Mouse (Mus musculus) kidney, embryonic 14.5 days (tissue): ENCODE measurements at regions not wholly inside any gene's neighbourhood (a gene's known extent, or its start where the extent isn't known, plus 50 kb on each side); places are given as distances from the start of the nearest gene placed in this dataset.

Source experiments
- ATAC-seq: fragments of 200-750 bp; cut with Nextera tagmentation; 2 replicates; pipeline ENCODE4 v1.8.0; 2017; ENCODE audit warnings: moderate number of reproducible peaks, mild to moderate bottlenecking, moderate TSS enrichment, moderate library complexity; ENCODE audit not compliant: low FRiP score, low TSS enrichment
- H3K27ac ChIP-seq: fragments of 300-500 bp; sonication (generic); 2 replicates; pipeline ENCODE4 v1.5.1; 2014; ENCODE audit warnings: low read depth, mild to moderate bottlenecking, low read length, moderate library complexity, mixed read lengths
- H3K27me3 ChIP-seq: fragments of 300-500 bp; sonication (generic); 2 replicates; pipeline ENCODE4 v1.6.1; 2014; ENCODE audit warnings: mild to moderate bottlenecking, low read length; ENCODE audit not compliant: control insufficient read depth, insufficient read depth
- H3K36me3 ChIP-seq: fragments of 300-500 bp; sonication (generic); 2 replicates; pipeline ENCODE4 v1.6.1; 2014; ENCODE audit warnings: low read length, mixed read lengths; ENCODE audit not compliant: control insufficient read depth, insufficient read depth
- H3K4me1 ChIP-seq: fragments of 300-500 bp; sonication (generic); 2 replicates; pipeline ENCODE4 v1.6.1; 2014; ENCODE audit warnings: low read length, mixed read lengths; ENCODE audit not compliant: control insufficient read depth, insufficient read depth
- H3K4me2 ChIP-seq: fragments of 300-500 bp; sonication (generic); replicated peaks from 2 replicates; pipeline ENCODE4 v1.6.1; 2014; ENCODE audit warnings: low read depth, mild to moderate bottlenecking, low read length
- H3K4me3 ChIP-seq: fragments of 300-500 bp; sonication (generic); 2 replicates; pipeline ENCODE4 v1.5.1; 2014; ENCODE audit warnings: mild to moderate bottlenecking, low read length
- H3K9ac ChIP-seq: fragments of 300-500 bp; sonication (generic); 2 replicates; pipeline ENCODE4 v1.6.1; 2014; ENCODE audit warnings: low read depth, mild to moderate bottlenecking, low read length, moderate library complexity
- H3K9me3 ChIP-seq: fragments of 300-500 bp; sonication (generic); 2 replicates; pipeline ENCODE4 v1.6.1; 2016; ENCODE audit warnings: low read length; ENCODE audit not compliant: control insufficient read depth
- WGBS: fragments of 180-500 bp; shearing (Covaris S2); extraction: QIAGEN DNeasy Blood & Tissue Kit; methylation state at CpG from one replicate; pipeline ENCODE4 v1.1.7; 2014; 5-methylcytosine and 5-hydroxymethylcytosine counted together

DNA sequence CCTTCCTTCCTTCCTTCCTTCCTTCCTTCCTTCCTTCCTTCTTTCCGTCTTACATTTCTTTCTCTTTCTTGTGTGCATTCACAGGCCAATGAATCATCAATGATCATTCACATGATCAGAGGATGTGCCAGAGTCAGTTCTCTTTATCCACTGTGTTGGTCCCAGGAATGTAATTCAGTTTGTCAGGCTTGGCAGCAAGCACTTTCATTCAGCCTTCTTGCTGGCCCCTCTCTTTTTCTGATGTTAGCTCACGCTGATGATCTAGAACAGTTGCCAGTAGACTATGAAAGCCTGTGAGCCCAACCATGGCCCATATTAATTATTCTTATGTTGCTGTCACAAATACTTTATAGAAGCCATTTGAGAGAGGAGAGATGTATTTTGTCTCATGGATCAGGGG lies 127.4 kb downstream of the 4933412E24Rik start:
- Histone ChIP-seq H3K9me3 (no peaks in the 10 kb centered on the region), H3K36me3 (no peaks in the 10 kb centered on the region), H3K4me1 (no peaks in the 10 kb centered on the region), H3K27ac (no peak overlapping the region), H3K4me2 (no peak overlapping the region), H3K4me3 (no peak overlapping the region), H3K9ac (no peak overlapping the region), H3K27me3 (no peaks in the 10 kb centered on the region; the same call in 1 of the 2 replicates)
- no peak for ATAC-seq
- WGBS = 95% methylated on average over 2 of the region's 2 CpGs

DNA sequence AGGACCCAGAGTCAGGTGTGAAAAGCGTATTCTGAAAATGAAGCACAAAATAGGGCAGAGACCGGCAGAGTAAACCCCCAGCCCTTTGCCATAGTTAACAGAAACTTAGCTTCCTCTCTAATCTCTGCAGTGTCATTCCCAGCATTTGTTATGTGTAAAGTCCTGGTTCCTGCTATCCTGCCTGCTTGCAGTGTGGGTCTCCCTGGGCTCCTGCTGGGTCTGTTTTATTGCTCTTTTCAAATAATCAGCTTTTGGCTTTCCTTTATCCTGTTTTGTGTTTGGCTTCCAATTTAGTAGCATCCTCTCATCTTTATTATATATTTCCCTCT lies 128.3 kb downstream of the 4933412E24Rik start:
- Histone ChIP-seq H3K4me1 (no peaks in the 10 kb centered on the region), H3K27me3 (no peaks in the 10 kb centered on the region; the same call in 1 of the 2 replicates), H3K36me3 (no peaks in the 10 kb centered on the region), H3K4me2 (no peak overlapping the region), H3K27ac (no peak overlapping the region), H3K9ac (no peak overlapping the region), H3K9me3 (no peaks in the 10 kb centered on the region), H3K4me3 (no peak overlapping the region)
- no peak for ATAC-seq
- WGBS = 38% methylated on average over 2 of the region's 2 CpGs

DNA sequence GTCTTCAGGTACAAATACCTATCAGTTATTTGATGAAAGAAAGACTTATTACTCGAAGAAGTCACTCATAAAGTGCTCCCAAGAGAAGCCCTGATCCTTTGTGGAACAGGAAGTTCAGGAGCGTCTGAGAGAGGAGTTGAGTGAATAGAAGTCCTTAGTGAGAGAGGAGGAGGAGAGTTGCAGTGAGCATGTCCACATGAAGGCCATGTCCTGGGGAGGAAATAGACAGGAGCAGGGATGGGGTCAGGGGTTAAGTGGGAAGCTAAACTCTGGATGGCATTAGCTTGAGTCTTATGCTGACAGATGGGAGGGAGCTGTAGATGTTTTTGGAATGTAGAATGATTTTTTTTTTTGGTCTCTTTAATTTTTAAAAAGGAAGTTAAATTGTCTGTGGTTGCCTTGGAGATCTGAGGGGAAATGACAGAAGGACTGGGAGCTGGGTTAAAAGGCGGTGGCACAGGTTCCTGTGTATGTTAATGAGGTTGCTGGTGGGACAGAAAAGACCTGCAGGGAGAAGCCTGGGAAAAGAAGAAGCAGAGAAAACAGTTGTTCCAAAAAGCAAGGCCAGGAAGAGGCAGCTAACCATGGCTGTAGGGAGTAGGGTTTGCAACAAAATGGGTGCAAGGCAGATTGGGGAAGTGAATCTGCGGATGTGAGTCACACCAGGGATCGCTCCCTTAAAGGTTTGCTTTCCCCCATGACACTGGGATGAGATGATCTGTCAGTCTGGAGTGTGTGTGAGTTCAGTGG lies 128.9 kb downstream of the 4933412E24Rik start:
- Histone ChIP-seq H3K4me2 (no peak overlapping the region), H3K36me3 (no peaks in the 10 kb centered on the region), H3K27me3 (no peaks in the 10 kb centered on the region; the same call in 1 of the 2 replicates), H3K27ac (no peak overlapping the region), H3K4me1 (no peaks in the 10 kb centered on the region), H3K4me3 (no peak overlapping the region), H3K9me3 (no peaks in the 10 kb centered on the region), H3K9ac (no peak overlapping the region)
- WGBS = 51% methylated on average over 5 of the region's 5 CpGs
- ATAC-seq = no peak

DNA sequence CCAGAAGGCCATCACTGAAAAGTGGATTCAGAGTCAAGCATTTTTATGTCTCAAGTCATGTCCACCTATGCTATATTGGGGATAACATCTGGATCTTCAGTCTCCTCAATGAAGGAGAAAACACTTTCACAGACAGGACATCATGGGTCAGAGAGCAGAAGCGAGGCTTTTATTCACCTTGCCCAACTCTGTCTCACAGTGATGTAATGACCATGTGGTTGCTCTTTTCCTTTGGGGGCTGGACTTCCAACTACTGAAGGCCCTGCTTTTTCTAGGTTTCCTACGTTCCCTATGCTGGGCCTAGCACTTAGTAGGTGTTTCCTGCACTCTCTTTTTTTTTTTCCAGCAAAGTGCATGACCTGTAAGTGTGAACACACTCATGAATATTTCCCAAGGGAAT lies 130.4 kb downstream of the 4933412E24Rik start:
- Histone ChIP-seq H3K9me3 (no peaks in the 10 kb centered on the region), H3K4me3 (no peak overlapping the region), H3K4me1 (no peaks in the 10 kb centered on the region), H3K36me3 (no peaks in the 10 kb centered on the region), H3K27me3 (no peaks in the 10 kb centered on the region; the same call in 1 of the 2 replicates), H3K4me2 (no peak overlapping the region), H3K9ac (no peak overlapping the region), H3K27ac (no peak overlapping the region)
- WGBS = 79% methylated on average over 2 of the region's 2 CpGs
- no peak for ATAC-seq

DNA sequence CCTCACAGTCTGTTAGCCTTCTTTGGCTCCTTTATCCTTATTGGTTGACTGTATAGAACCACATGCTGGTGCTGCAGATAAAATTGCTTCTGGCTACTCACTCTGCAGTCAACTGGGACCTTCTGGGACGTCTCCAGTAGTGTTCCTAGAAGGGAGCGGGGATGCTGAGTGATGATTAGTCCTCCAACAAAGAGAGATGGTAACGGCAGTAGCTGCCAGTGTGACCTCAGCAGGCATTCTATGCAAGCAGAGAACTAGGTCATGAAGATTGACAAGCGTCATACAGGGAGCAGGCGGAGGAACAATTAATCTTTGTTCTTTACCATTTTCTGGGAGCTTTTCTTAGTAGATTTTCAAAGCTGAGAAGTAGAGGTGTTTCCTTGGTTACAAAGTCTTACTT lies 134.0 kb downstream of the 4933412E24Rik start:
- H3K27ac ChIP-seq = no peak overlapping the region
- no peak for ATAC-seq
- no peaks in the 10 kb centered on the region for H3K36me3 ChIP-seq
- H3K4me3 ChIP-seq = no peak overlapping the region
- no peaks in the 10 kb centered on the region for H3K9me3 ChIP-seq
- 89% methylated on average over 5 of the region's 5 CpGs for WGBS
- H3K4me1 ChIP-seq = no peaks in the 10 kb centered on the region
- H3K27me3 ChIP-seq = no peaks in the 10 kb centered on the region
- H3K4me2 ChIP-seq = no peak overlapping the region
- H3K9ac ChIP-seq = no peak overlapping the region

DNA sequence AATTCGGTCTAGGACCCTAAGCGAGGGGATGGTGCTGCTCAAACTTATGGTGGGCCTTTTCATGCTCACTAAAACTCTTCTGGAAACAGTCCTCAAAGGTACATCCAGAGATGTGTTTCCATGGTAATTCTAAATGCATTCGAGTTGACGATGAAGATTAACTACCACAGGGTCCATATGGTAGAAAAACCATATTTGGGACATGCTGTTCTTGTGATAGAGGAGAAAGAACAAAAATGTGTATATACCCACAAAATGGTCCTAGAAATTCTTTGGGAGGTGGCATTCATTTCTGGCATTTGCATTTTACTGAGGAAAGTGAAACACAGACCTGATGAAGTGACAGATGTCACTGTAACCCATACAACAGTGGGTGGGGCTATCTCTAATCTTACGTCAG lies 136.0 kb downstream of the 4933412E24Rik start:
- Histone ChIP-seq H3K27ac (no peak overlapping the region), H3K36me3 (no peaks in the 10 kb centered on the region), H3K4me3 (no peak overlapping the region), H3K9me3 (no peaks in the 10 kb centered on the region), H3K4me2 (no peak overlapping the region), H3K27me3 (no peaks in the 10 kb centered on the region), H3K4me1 (no peaks in the 10 kb centered on the region), H3K9ac (no peak overlapping the region)
- ATAC-seq = no peak
- WGBS = 95% methylated on average over 5 of the region's 5 CpGs

DNA sequence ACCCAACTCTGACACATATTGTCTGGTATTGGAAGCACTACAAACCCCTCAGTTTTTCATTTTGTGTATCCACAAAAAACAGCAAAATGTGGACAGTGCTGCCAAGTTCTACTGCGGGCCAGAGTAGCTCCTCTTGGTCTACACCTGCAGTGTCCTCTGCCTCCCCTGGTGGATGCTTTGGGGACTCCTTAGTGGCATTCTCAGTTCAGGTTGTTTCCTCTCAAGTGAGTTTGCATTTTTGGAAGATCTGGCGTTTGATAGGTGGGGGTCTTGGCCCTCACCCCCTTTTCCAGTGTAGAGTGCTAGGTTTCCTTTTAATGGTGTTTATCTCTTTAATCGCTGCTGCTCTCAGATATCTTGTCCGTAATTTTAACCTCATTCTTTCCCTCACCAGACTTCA lies 137.1 kb downstream of the 4933412E24Rik start:
- H3K27me3 ChIP-seq = no peaks in the 10 kb centered on the region

DNA sequence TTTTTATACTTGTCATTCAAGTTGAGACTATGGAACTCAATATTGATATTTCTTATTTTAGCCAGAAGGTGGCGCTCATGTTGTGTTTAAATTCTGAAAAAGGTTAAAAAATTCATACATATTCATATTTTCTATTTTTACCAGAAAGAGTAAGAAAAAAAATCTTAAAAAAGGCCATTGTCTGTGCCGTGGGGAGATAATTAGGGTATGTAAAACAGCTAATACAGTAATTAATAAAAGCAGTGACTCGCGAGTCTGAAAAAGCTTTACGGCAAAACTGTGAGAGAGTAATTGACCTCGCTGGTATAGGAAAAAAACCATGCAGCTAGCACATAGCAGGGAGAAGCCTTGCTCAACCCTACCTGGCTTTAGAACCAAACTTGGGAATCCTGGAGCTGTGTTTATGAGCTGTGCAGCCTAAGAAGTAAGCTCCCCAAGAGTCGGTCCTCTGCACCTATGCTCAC lies 140.1 kb downstream of the 4933412E24Rik start:
- no peaks in the 10 kb centered on the region for H3K36me3 ChIP-seq
- H3K4me2 ChIP-seq = no peak overlapping the region
- ATAC-seq = no peak
- H3K4me1 ChIP-seq = no peaks in the 10 kb centered on the region
- H3K27ac ChIP-seq = no peak overlapping the region
- no peaks in the 10 kb centered on the region for H3K27me3 ChIP-seq
- 75% methylated on average over 7 of the region's 7 CpGs for WGBS
- H3K9me3 ChIP-seq = no peaks in the 10 kb centered on the region
- no peak overlapping the region for H3K4me3 ChIP-seq
- H3K9ac ChIP-seq = no peak overlapping the region

More for the DNA sequence above, 137.1 kb downstream of the 4933412E24Rik start:
- H3K27ac ChIP-seq = no peak overlapping the region
- no peak overlapping the region for H3K4me2 ChIP-seq
- no peaks in the 10 kb centered on the region for H3K36me3 ChIP-seq
- no peak overlapping the region for H3K4me3 ChIP-seq
- no peaks in the 10 kb centered on the region for H3K4me1 ChIP-seq
- H3K9me3 ChIP-seq = no peaks in the 10 kb centered on the region
- 78% methylated on average over 4 of the region's 4 CpGs for WGBS
- H3K9ac ChIP-seq = no peak overlapping the region
- no peak for ATAC-seq

DNA sequence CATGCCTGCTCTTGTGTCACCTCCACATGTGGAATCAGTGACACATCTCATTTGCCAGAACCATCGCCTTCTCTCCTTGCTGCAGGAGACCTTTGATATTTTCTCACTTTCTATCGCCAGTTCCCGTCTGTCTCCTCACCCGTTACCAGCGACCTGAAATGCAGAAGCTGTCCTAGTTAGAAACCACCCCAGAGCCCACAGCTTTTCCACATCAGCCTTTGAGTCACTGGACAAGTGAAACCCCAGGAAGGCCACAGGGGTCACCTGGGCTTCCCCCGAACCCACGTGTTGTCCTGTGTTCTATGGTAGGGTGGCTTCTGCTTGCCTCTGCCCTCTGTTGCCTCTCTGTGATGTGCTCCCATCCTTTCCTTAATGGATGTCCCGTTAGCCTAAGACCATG lies 149.7 kb downstream of the 4933412E24Rik start:
- Histone ChIP-seq H3K9me3 (0 out of 2 replicates have a peak, but pooled peaks cover 7% of the 10 kb centered on the region), H3K27me3 (no peaks in the 10 kb centered on the region), H3K4me2 (no peak overlapping the region), H3K27ac (no peak overlapping the region), H3K4me3 (no peak overlapping the region), H3K36me3 (no peaks in the 10 kb centered on the region), H3K9ac (no peak overlapping the region), H3K4me1 (no peaks in the 10 kb centered on the region)
- 93% methylated on average over 8 of the region's 8 CpGs for WGBS
- ATAC-seq = no peak
